Mouse (Mus musculus) midbrain, embryonic 10.5 days (tissue): ENCODE measurements around the gene Nrsn1. TPM values are rescaled to one million over a fixed set of nuclear protein-coding genes. Genes with fewer than 3 reads are reported as not detected.

ENCODE experiments used
- DNase-seq: peaks from one replicate; pipeline ENCODE4 v3.0.0-alpha.2; 2017; ENCODE audit warnings: low spot score
- H3K27ac ChIP-seq: fragments of 300-500 bp; sonication (generic); replicated peaks from 2 replicates; pipeline ENCODE4 v1.5.1; 2016; ENCODE audit warnings: mild to moderate bottlenecking
- H3K27me3 ChIP-seq: fragments of 300-500 bp; sonication (generic); 2 replicates; pipeline ENCODE4 v1.6.1; 2016; ENCODE audit warnings: low read depth, mild to moderate bottlenecking; ENCODE audit not compliant: poor library complexity, severe bottlenecking
- H3K36me3 ChIP-seq: fragments of 300-500 bp; sonication (generic); 2 replicates; pipeline ENCODE4 v1.6.1; 2016; ENCODE audit warnings: mild to moderate bottlenecking, moderate library complexity
- H3K4me1 ChIP-seq: fragments of 300-500 bp; sonication (generic); 2 replicates; pipeline ENCODE4 v1.6.1; 2016
- H3K4me3 ChIP-seq: fragments of 300-500 bp; sonication (generic); 2 replicates; pipeline ENCODE4 v1.5.1; 2016; ENCODE audit warnings: mild to moderate bottlenecking, moderate library complexity
- H3K9me3 ChIP-seq: fragments of 300-500 bp; sonication (generic); replicated peaks from 2 replicates; pipeline ENCODE4 v1.6.1; 2016; ENCODE audit warnings: mild to moderate bottlenecking
- WGBS: fragments of 180-500 bp; shearing (Covaris S2); methylation state at CpG from one replicate; pipeline ENCODE4 v1.1.7; 2016; 5-methylcytosine and 5-hydroxymethylcytosine counted together
- polyA plus RNA-seq: library from polyadenylated mRNA; unstranded; fragments of >200 nt; fragmentation: Nextera tagmentation; extraction: Ambion mirVana; gene quantifications from 2 replicates; pipeline ENCODE4 v1.2.1, GENCODE M21; 2016

The Nrsn1 gene
- polyA plus RNA-seq, 1 experiment from 2014 or later: 11.7 TPM

GRCm38 (mm10) chr13:25218394-25218793 is 51.9 kb downstream of the Nrsn1 start:
- Histone ChIP-seq H3K4me1 (no peaks in the 10 kb centered on the region), H3K27me3 (no peaks in the 10 kb centered on the region), H3K4me3 (no peak overlapping the region), H3K36me3 (no peaks in the 10 kb centered on the region), H3K9me3 (no peaks in the 10 kb centered on the region), H3K27ac (no peak overlapping the region)
- 89% methylated on average over 1 of the region's 1 CpGs for WGBS
- DNase-seq: no peak

- Histone ChIP-seq H3K27ac (no peak overlapping the region), H3K27me3 (no peaks in the 10 kb centered on the region), H3K9me3 (no peaks in the 10 kb centered on the region), H3K4me3 (no peak overlapping the region), H3K36me3 (no peaks in the 10 kb centered on the region), H3K4me1 (no peaks in the 10 kb centered on the region)
- no peak for DNase-seq
- 91% methylated on average over 5 of the region's 5 CpGs for WGBS
Observed at GRCm38 (mm10) chr13:25206950-25207349, 63.4 kb downstream of the Nrsn1 start.

Other genes with a start within 250 kb of the Nrsn1 start
- gene Dcdc2a, start 214.5 kb downstream of the Nrsn1 start, polyA plus RNA-seq: 1.7 and 1.8 TPM in 2 replicates